Mouse (Mus musculus) cerebellum, postnatal 14 days (tissue): ENCODE data around the gene Ezh1.

Experiments used
- DNase-seq, 2 experiments: peaks; one replicate each; pipeline ENCODE4 v3.0.0; 2021; ENCODE audit warnings: mixed read lengths in 2 of 2

The Ezh1 gene

GRCm38 (mm10) chr11:101180846-101181740 lies 45.2 kb downstream of the Ezh1 start:
- DNase-seq = peak; percentile 85 to 96

DNA sequence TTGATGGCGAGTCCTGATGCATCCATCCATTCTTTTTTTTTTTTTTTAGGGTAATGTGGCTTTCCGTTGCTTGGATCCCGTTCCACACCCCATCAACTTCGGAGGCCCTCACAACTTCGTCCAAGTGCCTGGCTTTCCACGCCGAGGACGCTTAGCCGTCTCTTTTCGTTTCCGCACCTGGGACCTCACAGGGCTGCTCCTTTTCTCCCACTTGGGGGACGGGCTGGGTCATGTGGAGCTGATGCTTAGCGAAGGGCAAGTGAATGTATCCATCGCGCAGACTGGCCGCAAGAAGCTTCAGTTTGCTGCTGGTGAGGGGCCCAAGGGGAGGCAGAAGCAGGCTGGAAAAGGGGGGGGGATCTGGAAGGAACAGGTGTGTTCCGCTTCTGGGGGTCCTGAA lies 46.0 kb downstream of the Ezh1 start:
- peak in 1 of 2 experiments; percentile 21 for DNase-seq

DNA sequence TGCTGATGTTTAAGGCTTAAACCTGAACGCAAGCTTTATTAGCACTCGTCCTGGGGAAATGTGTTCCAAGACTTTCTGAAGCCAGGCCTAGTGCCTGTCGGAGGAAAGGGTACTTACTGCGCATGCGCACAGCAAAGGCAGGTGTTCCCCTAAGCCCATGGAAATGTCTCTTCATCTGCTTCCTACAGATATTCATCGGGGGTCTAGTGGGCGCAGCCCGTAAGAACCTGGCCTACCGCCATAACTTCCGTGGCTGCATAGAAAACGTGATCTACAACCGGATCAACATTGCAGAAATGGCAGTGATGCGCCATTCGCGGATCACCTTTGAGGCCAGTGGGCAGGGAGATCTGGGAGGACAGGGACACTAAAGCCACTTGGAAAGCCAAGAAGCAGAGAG lies 47.0 kb downstream of the Ezh1 start:
- peak; percentile 67 to 68 for DNase-seq

DNA sequence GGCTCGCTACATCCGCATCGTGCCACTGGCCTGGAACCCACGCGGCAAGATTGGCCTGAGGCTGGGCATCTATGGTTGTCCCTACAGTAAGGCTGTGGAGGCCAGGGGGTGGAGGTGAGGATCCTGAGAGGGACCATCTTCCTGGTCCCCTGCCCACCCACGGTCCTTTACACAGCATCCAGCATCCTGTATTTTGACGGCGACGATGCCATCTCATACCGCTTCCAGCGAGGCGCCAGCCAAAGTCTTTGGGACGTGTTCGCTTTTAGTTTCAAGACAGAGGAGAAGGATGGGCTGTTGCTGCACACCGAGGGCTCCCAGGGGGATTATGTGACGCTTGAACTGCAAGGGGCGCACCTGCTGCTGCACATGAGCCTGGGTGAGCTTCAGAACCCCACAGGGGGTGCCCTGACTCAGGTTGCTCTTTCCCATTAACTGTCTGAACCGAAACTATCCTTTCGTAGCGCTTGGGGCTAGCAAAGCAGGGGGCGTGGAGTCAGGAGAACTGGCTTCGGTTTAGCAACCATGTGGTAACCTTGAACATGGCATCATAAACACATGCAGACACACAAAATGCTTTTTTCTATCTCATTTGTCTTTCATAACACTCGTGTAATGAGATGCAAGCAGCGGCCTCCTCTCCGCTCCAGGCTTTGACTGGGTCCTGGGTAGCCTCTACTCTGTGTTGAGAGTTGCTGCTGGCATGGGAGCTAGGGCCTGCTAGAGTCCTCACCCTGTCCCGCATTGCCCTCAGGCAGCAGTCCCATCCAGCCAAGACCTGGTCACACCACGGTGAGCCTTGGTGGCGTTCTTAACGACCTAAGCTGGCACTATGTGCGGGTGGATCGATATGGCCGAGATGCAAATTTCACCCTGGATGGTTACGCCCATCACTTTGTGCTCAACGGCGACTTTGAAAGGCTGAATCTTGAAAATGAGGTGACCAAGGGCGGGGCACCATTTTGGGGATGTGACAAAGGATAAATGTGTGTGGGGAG lies 47.9 kb downstream of the Ezh1 start:
- DNase-seq = peak; percentile 52 to 61

- peak; percentile 94 to 97 for DNase-seq
These were observed 49.1 kb downstream of the Ezh1 start for GRCm38 (mm10) chr11:101176933-101177773.

DNA sequence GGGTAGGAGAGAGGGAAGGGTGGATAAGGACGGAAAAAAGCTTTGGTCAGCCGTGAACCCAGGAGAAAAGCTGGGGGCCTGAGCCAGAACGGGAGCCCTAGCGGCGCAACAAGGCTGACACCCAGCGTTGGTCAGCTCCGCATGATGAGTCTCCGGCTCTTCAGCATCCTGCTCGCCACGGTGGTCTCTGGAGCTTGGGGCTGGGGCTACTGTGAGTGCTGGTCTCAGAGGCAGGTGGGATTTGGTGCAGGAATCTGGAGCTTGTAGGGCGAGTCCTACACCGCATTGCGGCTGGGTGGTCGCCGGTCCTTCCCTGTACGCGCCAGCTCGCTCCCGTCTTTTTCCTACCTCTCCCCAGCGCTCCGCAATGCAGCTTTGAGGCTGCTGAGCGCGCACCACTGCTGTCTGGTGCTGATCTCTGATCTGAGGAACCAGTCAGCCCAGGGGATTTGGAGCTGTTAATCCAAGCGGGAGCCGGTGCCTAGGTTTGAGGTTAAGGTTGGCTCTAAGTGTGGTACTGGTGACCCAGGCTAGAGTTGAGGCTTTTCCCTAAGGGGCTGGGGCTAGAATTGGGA lies 50.1 kb downstream of the Ezh1 start:
- DNase-seq = peak; percentile 83

DNA sequence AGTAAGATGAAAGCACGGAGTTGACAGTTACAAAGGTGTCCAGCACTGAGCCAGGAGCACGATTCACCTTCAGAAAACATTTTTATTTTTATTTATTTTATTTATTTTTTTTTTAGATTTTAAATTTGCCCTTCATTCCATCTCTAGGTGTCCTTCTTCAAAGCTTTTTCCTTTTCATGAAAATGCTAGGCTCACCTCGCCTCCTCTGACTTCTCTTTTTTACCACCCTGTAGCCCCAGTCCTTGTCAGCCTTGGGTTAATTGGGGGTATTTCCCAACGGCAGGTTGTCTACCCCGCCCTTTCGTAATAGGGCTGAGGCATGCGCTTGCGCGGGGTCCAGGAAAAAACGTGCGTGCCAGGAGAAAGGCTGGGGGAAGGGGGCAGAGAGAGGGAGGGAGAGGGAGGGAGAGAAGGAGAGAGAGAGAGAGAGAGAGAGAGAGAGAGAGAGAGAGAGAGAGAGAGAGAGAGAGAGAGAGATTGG lies 50.6 kb downstream of the Ezh1 start:
- peak; percentile 84 to 86 for DNase-seq

GRCm38 (mm10) chr11:101174851-101175628 lies 51.2 kb downstream of the Ezh1 start, which contains the start of gene Ccr10:
Ccr10 (minus strand) TSS chr11:101175443.
- DNase-seq = peak; percentile 60 to 67

DNA sequence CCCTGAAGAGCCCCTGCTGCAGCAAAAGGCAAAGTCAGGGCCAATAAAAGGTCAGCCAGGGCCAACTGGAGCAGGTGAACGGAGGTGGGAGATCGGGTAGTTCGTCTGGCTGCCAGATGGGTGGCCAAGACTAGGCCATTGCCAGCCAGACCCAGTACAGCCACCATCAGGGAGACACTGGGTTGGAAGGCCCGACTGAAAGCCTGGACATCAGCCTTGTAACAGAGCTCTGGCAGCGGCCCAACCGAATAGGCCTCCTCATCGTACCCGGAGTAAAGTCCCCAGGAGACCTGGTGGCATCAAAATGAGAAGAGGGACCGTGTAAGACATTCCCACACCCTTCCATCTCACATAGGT lies 51.9 kb downstream of the Ezh1 start:
- peak; percentile 76 to 83 for DNase-seq

DNA sequence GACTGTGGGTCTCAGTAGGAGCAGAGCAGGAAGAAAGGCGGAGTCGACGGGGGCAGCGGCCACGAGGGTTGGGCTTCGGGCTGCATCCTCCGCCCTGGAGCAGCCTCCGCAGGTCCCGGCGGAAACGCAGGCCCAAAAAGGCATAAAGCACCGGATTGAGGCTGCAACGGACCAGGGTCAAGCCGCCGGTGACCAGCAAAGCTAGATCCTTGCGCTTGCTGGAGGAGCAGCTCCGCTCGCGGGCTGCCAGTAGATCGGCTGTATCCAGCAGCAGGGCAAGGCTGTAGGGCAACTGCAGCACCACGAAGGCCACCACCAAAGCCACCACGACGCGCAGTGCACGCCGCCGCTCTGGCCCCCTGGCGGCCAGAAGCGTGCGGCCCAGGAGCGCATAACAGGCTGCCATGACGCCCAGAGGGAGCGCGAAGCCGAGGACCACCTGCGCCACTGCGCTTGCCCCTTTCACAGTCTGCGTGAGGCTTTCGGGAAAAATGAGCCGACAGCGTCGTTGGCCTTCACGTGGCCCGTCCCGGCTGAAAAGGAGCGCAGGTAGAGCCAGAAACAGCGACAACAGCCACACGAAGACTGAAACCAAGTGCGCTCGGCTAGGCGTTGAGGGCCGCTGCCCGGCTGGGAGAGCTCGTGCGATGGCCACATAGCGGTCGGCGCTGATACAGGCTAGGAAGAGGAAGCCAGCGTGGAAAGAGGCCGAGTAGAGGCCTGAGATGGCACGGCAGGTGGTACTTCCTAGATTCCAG lies 52.5 kb downstream of the Ezh1 start:
- DNase-seq = peak; percentile 76 to 79

- DNase-seq = peak; percentile 72 to 79
These were observed 53.2 kb downstream of the Ezh1 start for GRCm38 (mm10) chr11:101173112-101173511.

DNA sequence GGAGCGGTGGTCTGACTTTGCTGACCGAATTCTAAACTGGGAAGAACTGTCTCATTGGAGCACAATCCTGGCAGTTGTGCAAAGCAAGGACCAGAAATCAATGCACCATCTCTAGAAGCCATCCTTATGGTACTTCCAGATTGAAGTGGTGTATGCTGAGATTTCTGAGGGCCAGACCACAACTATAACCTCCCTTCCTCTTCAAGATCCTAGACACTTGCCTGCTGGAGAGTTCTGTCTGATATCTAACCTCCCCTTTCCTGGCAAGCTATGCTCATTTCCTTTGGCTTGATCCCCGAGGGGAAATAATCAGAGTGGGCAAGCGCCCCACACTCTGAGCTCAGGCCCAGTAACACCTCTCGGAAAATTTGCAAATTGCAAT lies 53.8 kb downstream of the Ezh1 start:
- no peak for DNase-seq

DNA sequence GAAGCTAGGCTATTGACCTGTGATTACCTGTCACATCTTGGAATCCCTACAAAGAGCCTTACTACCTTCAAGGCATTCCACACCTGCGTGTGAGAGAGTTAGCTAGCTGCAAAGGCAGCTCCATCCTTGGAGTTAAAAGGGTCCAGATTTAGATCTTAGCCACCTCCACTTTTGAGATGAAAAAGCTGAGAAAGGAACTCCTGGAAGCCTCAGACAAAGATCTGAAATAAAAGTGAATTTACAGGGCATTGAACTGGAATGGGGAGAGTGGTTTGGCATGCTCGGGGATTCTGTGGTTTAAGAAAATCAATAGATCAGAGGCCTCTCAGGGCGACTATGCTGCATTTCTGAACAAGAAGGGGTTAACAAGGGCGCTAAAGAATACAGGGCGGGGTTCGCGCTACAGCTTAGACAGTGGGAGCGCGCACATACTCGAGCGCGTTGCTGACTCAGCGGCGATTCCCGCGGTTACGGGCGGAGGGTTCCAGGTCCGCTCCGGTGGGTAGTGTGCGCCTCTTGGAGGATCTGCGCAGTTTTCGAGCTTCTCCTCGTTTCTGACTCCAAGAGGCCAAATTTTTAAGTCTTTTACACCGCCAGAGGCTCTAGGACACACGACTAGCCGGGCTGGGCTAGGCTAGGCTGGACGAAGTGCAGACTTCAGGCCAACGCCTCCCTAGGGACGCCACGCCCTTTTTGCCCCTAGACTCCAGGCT lies 54.4 kb downstream of the Ezh1 start:
- peak; percentile 83 to 84 for DNase-seq

DNA sequence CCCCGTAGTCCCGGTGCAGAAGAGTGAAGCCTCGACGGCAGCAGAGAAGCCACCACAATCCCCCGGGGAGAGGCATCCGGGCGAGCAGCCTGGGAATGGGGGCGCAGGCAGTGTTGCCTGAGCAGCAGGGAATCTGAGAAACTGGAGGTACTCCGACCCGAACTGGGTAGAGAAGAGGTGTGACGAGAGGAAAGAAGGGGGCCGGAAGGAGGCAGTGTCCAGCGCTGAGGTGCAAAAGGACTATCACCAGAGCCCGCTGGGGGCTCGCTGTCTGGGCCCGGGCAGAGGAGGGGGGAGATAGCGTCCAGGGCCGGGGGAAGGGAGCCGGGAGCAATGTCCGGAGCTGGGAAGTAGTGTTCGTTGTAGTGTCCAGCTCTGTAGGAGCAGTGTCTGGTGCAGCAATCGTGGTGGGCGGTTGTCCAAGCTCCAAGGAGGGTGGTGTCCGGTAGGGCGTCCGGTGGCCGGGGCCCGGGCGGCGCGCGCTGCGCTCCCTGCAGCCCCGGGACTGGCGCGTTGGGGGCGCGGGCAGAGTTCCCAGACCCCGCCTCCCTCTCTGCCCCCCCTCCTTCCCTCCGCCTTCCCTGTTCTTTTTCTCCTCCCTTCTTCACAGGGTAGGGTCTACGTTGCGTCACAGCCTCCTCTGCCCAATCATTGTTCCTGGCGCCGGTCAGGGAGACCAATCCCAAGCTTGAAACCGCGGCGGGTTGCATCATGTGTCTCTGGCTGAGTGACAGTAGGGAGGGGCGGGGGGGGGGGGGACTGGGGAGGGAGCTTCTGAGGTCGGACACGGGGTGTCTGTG lies 55.3 kb downstream of the Ezh1 start, which contains the start of gene Plekhh3:
Gene Plekhh3 (minus strand): TSS at position 541 of the 800 bp plus-strand sequence.
- peak; percentile 96 for DNase-seq

GRCm38 (mm10) chr11:101170354-101170810 lies 55.9 kb downstream of the Ezh1 start, which contains the start of gene Cntnap1:
Cntnap1 (plus strand) TSS chr11:101170523.
- DNase-seq = peak; percentile 69 to 71

DNA sequence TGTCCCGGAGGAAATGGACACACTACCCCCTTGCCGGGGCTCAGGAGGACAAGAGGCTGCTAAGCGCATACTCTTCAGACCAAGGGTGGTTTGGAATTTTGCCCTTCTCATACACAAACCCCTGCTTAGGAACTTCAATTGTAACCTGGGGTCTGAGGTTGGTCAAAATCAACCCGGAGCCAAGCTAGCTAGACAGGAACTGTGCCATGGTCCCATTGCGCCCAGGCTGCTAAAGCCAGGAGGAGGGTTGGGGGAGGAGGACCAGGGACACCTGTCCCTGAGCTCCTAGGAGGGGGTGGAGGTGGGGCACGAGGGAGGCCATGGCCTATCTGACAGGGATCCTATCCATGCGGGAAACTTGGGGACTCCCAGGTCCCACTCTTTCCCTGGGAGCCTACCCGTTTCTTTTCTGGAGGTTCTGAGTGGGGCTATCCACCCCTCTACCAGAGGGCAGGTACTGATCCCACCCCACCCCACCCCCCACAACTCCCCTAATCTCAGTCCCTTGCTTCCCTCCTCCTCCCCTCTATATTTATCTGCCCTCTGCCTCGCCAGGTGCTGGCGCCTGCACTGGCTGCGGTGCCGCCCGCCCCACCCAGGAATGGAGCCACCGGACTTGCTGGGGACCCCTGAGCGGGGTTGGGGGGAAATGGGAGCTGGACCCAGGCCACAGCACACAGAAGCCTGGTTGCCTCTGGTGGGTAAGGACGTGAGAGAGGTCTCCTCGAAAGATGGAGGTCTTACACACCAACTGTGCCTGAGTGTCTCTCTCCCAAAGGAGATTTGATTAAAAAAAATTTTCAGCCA lies 56.8 kb downstream of the Ezh1 start:
- peak; percentile 57 to 61 for DNase-seq

- peak; percentile 34 to 43 for DNase-seq
These were observed 57.8 kb downstream of the Ezh1 start for GRCm38 (mm10) chr11:101168301-101168980.
